Mouse (Mus musculus): Measurements from ENCODE around the gene Tmprss9. TPM values are rescaled to one million over a fixed set of nuclear protein-coding genes. Genes with fewer than 3 reads are reported as not detected.

Gene Tmprss9
- polyA plus RNA-seq, 1 experiment = 0.03 TPM

DNA sequence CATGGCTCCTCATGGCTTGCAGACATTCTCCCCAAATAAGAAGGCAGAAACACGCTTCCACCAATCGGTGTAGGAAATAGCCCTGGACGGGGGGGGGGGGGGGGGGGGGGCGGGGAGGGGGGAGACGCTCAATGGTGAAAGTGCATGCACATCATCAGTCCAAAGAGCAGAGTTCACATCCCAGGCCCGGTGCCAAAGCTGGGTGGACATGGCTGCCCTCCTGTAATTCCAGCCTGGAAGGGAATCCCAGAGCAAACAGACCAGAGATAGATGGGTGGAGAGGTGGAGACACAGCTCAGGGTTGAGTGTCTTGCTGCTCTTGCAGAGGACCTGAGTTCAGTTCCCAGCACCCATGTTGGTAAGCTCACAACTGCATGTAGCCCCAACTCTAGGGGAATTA is 655 bp upstream of the Tmprss9 start:
- peaks cover 60% of the 10 kb centered on the region for H3K4me1 ChIP-seq (ENCODE audit: control insufficient read depth)
- H3K9me3 ChIP-seq (ENCODE audit: control insufficient read depth, low read length) = peaks cover 2% of the 10 kb centered on the region; the same call in 1 of the 2 replicates
- peaks cover 16% of the 10 kb centered on the region for H3K27me3 ChIP-seq (ENCODE audit: control insufficient read depth)
- H3K36me3 ChIP-seq (ENCODE audit: control insufficient read depth) = peaks cover 40% of the 10 kb centered on the region
- no peak for TF ChIP-seq GATA1 (IDR thresholded peaks at IDR 0.05; ENCODE audit: low read length)
- no peak for TF ChIP-seq TAL1 (IDR thresholded peaks at IDR 0.05; ENCODE audit: low read length)
- H3K4me3 ChIP-seq (replicated peaks) = no peak overlapping the region

DNA sequence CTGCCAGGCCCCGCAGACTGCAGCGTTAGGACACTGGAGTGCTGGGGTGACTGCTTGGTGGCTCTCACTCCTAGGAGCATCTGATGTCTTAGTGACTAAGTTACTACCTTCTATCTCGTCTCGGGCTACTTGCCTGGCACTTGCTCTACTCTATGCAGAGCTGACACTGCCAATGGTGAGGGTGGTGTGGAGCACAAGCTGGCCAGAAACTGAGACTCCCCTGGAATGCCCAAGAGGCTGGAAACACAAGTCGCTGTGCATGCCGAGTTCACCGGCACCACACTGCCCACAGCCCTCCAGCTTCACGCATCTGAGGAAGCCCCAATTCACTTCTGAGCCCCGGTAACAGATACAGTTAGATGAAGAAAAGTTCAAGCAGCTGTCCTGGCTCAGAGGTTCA is 2.4 kb downstream of the Tmprss9 start:
- Histone ChIP-seq H3K36me3 (ENCODE audit: control insufficient read depth) (peaks cover 9% of the 10 kb centered on the region), H3K9me3 (ENCODE audit: control insufficient read depth, low read length) (peaks cover 2% of the 10 kb centered on the region; the same call in 1 of the 2 replicates), H3K4me3 (replicated peaks) (no peak overlapping the region), H3K27me3 (ENCODE audit: control insufficient read depth) (peaks cover 16% of the 10 kb centered on the region), H3K4me1 (ENCODE audit: control insufficient read depth) (peaks cover 75% of the 10 kb centered on the region)
- no peak for TF ChIP-seq GATA1 (IDR thresholded peaks at IDR 0.05; ENCODE audit: low read length)
- TF ChIP-seq TAL1 (IDR thresholded peaks at IDR 0.05; ENCODE audit: low read length) = no peak

DNA sequence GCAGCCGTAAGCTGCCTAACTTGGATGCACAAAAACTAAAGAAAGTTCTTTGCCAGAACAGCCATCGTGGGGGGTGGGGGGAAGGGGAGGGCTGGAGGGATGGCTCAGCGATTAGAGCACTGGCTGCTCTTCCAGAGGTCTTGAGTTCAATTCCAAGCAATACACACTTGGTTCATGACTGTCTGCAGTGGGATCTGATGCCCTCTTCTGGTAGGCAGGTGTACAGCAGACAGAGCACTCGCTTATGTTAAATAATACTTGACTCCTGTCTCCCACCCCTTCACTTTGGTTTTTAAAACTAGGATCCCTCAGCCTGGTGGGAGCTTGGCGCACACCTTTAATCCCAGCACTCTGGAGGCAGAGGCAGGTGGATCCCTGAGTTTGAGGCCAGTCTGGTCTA is 4.4 kb downstream of the Tmprss9 start:
- no peak for TF ChIP-seq TAL1 (IDR thresholded peaks at IDR 0.05; ENCODE audit: low read length)
- TF ChIP-seq GATA1 (IDR thresholded peaks at IDR 0.05; ENCODE audit: low read length) = no peak
- peaks cover 83% of the 10 kb centered on the region for H3K4me1 ChIP-seq (ENCODE audit: control insufficient read depth)

DNA sequence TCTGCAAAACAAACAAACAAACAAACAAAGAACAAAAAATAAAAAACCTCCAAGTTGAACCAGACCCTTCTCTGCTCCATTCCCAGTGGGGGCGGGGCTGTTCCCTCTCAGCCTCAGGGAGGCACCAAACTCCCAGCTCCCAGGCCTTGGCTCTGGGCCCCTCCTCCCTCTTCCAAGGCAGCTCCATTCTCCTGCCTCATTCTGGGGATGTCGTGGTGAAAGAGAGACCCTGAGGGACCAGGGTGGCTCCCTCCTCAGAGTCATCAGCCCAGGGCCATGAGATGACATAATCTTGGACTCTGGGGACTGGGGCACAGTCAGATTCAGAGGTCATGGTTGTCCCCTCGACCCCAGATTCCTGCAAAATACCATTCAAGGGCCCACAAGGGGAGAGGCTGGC is 4.9 kb downstream of the Tmprss9 start:
- Histone ChIP-seq H3K36me3 (ENCODE audit: control insufficient read depth) (no peaks in the 10 kb centered on the region), H3K9me3 (ENCODE audit: control insufficient read depth, low read length) (no peaks in the 10 kb centered on the region), H3K4me3 (replicated peaks) (no peak overlapping the region), H3K27me3 (ENCODE audit: control insufficient read depth) (peaks cover 11% of the 10 kb centered on the region), H3K4me1 (ENCODE audit: control insufficient read depth) (peaks cover 80% of the 10 kb centered on the region)
- TF ChIP-seq TAL1 (IDR thresholded peaks at IDR 0.05; ENCODE audit: low read length) = no peak
- no peak for TF ChIP-seq GATA1 (IDR thresholded peaks at IDR 0.05; ENCODE audit: low read length)

More for the DNA sequence above, 4.4 kb downstream of the Tmprss9 start:
- H3K9me3 ChIP-seq (ENCODE audit: control insufficient read depth, low read length) = peaks cover 2% of the 10 kb centered on the region; the same call in 1 of the 2 replicates
- peaks cover 16% of the 10 kb centered on the region for H3K27me3 ChIP-seq (ENCODE audit: control insufficient read depth)
- no peak overlapping the region for H3K4me3 ChIP-seq (replicated peaks)
- no peaks in the 10 kb centered on the region for H3K36me3 ChIP-seq (ENCODE audit: control insufficient read depth)

DNA sequence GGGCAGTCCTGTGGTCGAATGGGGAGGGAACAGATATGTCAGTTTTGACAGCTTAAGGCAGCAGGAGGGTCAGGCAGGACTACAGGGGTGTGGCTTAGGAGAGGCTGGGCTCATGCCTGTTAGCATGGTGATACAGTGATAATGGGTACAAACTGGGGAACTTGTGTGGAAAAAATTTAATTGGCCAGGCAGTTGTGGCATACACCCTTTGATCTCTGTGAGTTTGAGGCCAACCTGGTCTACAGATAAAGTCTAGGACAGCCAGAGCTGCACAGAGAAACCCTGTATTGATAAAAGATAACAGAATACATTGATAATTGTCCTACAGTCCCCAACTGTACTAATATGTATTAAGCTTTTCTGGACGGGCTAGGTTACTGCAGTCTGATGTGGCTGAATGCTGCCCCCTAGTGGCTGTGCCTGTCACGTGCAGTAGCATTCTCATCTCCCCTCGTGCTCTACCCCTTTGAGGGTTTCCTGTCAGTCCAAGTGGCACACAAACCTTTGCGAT is 8.5 kb downstream of the Tmprss9 start:
- Histone ChIP-seq H3K4me1 (ENCODE audit: control insufficient read depth) (peaks cover 58% of the 10 kb centered on the region), H3K36me3 (ENCODE audit: control insufficient read depth) (no peaks in the 10 kb centered on the region), H3K9me3 (ENCODE audit: control insufficient read depth, low read length) (no peaks in the 10 kb centered on the region), H3K4me3 (replicated peaks) (peak overlapping the region; percentile 28), H3K27me3 (ENCODE audit: control insufficient read depth) (peaks cover 8% of the 10 kb centered on the region)
- TF ChIP-seq GATA1 (IDR thresholded peaks at IDR 0.05; ENCODE audit: low read length) = no peak
- no peak for TF ChIP-seq TAL1 (IDR thresholded peaks at IDR 0.05; ENCODE audit: low read length)

DNA sequence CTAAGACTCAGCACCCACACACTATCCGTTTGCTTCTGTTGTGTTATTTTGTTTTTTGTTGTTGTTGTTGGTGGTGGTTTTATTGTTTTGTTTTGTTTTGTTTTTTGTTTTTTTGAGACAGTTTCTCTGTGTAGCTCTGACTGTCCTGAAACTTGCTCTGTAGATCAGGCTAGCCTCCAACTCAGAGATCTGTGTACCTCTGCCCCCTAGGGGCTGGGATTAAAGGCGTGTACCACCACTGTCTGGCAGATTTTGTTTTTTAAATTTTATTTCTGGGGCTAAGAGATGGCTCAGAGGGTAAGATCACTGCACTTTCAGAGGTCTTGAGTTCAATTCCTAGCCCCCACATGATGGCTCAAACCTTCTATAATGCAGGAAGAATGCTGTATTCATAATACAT is 9.3 kb downstream of the Tmprss9 start:
- TF ChIP-seq TAL1 (IDR thresholded peaks at IDR 0.05; ENCODE audit: low read length) (no peak), GATA1 (IDR thresholded peaks at IDR 0.05; ENCODE audit: low read length) (no peak)
- H3K27me3 ChIP-seq (ENCODE audit: control insufficient read depth) = peaks cover 8% of the 10 kb centered on the region
- no peaks in the 10 kb centered on the region for H3K36me3 ChIP-seq (ENCODE audit: control insufficient read depth)
- H3K4me3 ChIP-seq (replicated peaks) = peak overlapping the region; percentile 28
- peaks cover 51% of the 10 kb centered on the region for H3K4me1 ChIP-seq (ENCODE audit: control insufficient read depth)
- no peaks in the 10 kb centered on the region for H3K9me3 ChIP-seq (ENCODE audit: control insufficient read depth, low read length)

DNA sequence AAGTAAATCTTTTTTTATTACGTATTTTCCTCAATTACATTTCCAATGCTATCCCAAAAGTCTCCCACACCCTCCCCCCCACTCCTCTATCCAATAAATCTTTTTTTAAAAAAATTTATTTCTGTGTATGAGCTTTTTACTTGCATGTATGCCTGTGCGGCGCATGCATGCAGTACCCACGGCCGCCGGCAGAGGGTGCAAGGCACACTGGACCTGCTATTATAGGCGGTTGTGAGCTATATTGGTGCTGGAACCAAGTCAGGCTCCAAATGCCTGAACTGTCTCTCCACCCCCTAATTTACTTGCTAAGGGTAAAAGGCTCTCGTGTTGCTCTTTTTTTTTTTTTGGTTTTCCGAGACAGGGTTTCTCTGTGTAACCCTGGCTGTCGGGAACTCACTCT is 9.7 kb downstream of the Tmprss9 start:
- Histone ChIP-seq H3K4me3 (replicated peaks) (no peak overlapping the region), H3K27me3 (ENCODE audit: control insufficient read depth) (peaks cover 8% of the 10 kb centered on the region), H3K9me3 (ENCODE audit: control insufficient read depth, low read length) (no peaks in the 10 kb centered on the region), H3K36me3 (ENCODE audit: control insufficient read depth) (no peaks in the 10 kb centered on the region), H3K4me1 (ENCODE audit: control insufficient read depth) (peaks cover 47% of the 10 kb centered on the region)
- TF ChIP-seq TAL1 (IDR thresholded peaks at IDR 0.05; ENCODE audit: low read length) (no peak), GATA1 (IDR thresholded peaks at IDR 0.05; ENCODE audit: low read length) (no peak)

DNA sequence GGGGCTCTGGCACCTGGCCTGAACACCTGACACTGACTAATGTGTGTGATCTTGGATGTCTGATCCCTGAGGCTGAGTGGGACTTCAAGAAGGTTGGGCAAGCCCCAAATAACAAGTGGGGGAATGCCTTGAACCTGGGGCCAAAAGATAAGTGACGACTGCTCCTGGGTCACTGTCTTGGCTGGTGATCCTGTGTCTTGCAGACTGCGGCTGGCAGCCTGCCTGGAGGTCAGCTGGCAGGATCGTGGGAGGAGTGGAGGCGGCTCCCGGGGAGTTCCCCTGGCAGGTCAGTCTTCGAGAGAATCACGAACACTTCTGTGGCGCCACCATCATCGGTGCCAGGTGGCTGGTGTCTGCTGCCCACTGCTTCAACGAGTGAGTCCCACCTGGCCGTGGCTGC is 15.5 kb downstream of the Tmprss9 start:
- Histone ChIP-seq H3K4me1 (ENCODE audit: control insufficient read depth) (no peaks in the 10 kb centered on the region; the same call in 1 of the 2 replicates), H3K27me3 (ENCODE audit: control insufficient read depth) (peaks cover 47% of the 10 kb centered on the region), H3K9me3 (ENCODE audit: control insufficient read depth, low read length) (peaks cover 5% of the 10 kb centered on the region), H3K4me3 (replicated peaks) (no peak overlapping the region), H3K36me3 (ENCODE audit: control insufficient read depth) (no peaks in the 10 kb centered on the region)
- TF ChIP-seq GATA1 (IDR thresholded peaks at IDR 0.05; ENCODE audit: low read length) = no peak
- no peak for TF ChIP-seq TAL1 (IDR thresholded peaks at IDR 0.05; ENCODE audit: low read length)

DNA sequence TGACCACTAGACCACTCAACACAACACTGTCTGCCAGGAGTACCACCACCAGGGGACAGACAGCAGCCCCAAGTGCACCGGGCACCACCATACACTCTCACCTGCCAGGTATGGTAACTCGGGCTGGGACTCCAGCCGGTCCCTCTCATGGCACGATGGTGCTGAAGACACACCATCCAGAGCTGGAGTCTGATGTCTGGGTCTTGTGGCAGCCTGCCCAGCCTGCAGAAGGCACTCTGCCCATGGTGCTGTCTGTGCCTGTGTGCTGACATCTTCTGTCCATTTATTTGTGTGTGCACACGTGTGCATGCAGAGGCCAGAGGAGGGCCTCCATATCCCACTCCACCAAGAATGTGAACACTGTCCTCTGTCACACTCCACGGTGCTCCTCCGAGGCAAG is 23.5 kb downstream of the Tmprss9 start:
- Histone ChIP-seq H3K9me3 (ENCODE audit: control insufficient read depth, low read length) (peaks cover 8% of the 10 kb centered on the region), H3K27me3 (ENCODE audit: control insufficient read depth) (peaks cover 9% of the 10 kb centered on the region), H3K4me1 (ENCODE audit: control insufficient read depth) (peaks cover 35% of the 10 kb centered on the region), H3K36me3 (ENCODE audit: control insufficient read depth) (peaks cover 27% of the 10 kb centered on the region), H3K4me3 (replicated peaks) (no peak overlapping the region)
- no peak for TF ChIP-seq TAL1 (IDR thresholded peaks at IDR 0.05; ENCODE audit: low read length)
- no peak for TF ChIP-seq GATA1 (IDR thresholded peaks at IDR 0.05; ENCODE audit: low read length)

DNA sequence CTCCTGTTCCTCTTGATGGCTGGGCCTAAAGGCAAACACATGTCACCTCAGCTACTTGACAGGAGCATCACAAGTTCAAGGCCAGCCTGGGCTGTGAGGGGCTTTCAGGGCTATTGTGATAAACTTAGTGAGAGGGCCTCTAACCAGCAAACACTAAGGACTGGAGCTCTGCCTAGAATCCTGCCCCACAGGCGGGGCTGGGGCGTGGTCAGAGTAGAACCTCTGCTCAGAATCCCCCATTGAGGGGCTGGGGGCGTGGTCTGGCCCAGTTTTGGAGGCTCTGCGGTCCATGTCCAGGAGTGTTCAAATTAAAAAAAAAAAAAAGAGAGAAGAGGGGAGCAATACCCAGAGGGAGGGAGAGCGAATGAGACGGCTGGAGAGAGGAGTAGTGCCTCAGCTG is 24.0 kb downstream of the Tmprss9 start:
- no peak for TF ChIP-seq TAL1 (IDR thresholded peaks at IDR 0.05; ENCODE audit: low read length)
- TF ChIP-seq GATA1 (IDR thresholded peaks at IDR 0.05; ENCODE audit: low read length) = no peak
- no peak overlapping the region for H3K4me3 ChIP-seq (replicated peaks)
- H3K4me1 ChIP-seq (ENCODE audit: control insufficient read depth) = peaks cover 40% of the 10 kb centered on the region
- H3K9me3 ChIP-seq (ENCODE audit: control insufficient read depth, low read length) = peaks cover 8% of the 10 kb centered on the region
- H3K36me3 ChIP-seq (ENCODE audit: control insufficient read depth) = peaks cover 27% of the 10 kb centered on the region
- H3K27me3 ChIP-seq (ENCODE audit: control insufficient read depth) = peaks cover 4% of the 10 kb centered on the region

All from erythroblast, embryonic 14.5 days (primary cell).